Mouse (Mus musculus) heart, postnatal 0 days (tissue): Measurements from ENCODE around the gene Pxdc1.

Experiments
- CTCF ChIP-seq: IDR thresholded peaks from 2 replicates; pipeline ENCODE4 v1.5.1; 2016; ENCODE audit warnings: antibody characterized with exemption, control low read depth, low read depth
- EP300 ChIP-seq: IDR thresholded peaks from 2 replicates; pipeline ENCODE4 v1.6.1; 2016; ENCODE audit warnings: antibody characterized with exemption, low read depth

- no peak for TF ChIP-seq CTCF
- no peak for TF ChIP-seq EP300
These were observed 5.5 kb downstream of the Pxdc1 start for GRCm38 (mm10) chr13:34647751-34648150.
